Mouse (Mus musculus): ENCODE measurements at regions not wholly inside any gene's neighbourhood (a gene's known extent, or its start where the extent isn't known, plus 50 kb on each side); places are given as distances from the start of the nearest gene placed in this dataset.

DNA sequence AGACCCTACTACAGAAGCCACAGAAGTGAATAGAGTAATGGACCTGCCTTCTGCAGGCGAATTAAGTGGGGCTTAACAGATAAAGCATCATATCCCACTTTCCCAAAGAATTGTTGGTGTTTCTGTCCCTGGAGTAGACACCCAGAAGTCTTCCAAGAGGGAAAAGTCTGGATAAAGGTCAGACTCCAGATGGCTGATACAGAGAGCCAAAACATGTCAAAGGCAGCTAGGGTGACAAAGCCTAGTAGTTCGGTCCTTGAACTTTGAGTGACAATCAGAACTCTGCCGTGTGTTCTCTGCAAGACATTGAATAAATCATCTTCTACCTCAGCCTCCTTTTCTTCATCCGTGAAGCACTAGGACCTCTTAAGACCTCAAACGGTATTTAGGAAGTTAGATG lies 185.1 kb upstream of the Klf3 start:
- TF ChIP-seq CTCF (IDR thresholded peaks at IDR 0.05; ENCODE audit: low read depth, low read length) (no peak), POLR2A (IDR thresholded peaks at IDR 0.05; ENCODE audit: insufficient read depth, low read length) (no peak)

Data from ES-Bruce4 (cell line).